Mouse (Mus musculus): ENCODE measurements around the gene Sstr5. TPM values are rescaled to one million over a fixed set of nuclear protein-coding genes. Genes with fewer than 3 reads are reported as not detected.
A peak's percentile ranks its signal among the peaks of the same experiment; 100 is the strongest.

Sstr5 gene
- polyA plus RNA-seq, 1 experiment from 2014 or later = 0.16 TPM

DNA sequence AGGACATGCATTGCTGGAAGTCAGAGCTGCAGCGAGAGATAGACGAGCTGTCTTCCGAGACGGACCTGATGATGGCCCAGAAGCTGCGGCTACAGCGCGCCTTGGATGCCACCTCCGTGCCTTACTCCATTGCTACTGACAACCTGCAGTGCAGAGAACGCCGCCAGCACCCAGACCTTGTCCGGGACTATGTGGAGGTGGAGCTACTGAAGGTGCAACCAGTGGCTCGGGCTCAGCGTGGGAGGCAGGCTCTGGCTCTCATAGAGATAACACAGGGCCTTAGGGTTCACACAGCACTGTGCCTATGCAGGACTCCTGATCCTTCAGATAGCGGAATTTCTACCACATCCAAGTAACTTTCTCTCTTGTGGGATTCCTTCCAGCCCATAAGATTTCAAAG is 25.0 kb downstream of the Sstr5 start:
- H3K4me1 ChIP-seq (ENCODE audit: control insufficient read depth in 2 of 2, insufficient read depth in 2 of 2, low read length in 2 of 2) = peaks cover 30 to 44% of the 10 kb centered on the region in 2 experiments
- H3K4me2 ChIP-seq (ENCODE audit: low read length) = peak overlapping the region; percentile 51
- H3K27me3 ChIP-seq (ENCODE audit: control insufficient read depth, insufficient read depth, low read length) = peaks cover 20% of the 10 kb centered on the region; the same call in 1 of the 2 replicates
- no peak overlapping the region for H3K27ac ChIP-seq (replicated peaks in 1 of 2; ENCODE audit: control insufficient read depth in 1 of 2, insufficient read depth in 1 of 2, low read depth in 2 of 2, low read length in 2 of 2)
- no peaks in the 10 kb centered on the region for H3K9me3 ChIP-seq (ENCODE audit: control insufficient read depth, low read length)
- 0 out of 4 replicates have a peak overlapping the region, but pooled peaks of 1 of the 2 experiments have one; percentile 2 for H3K4me3 ChIP-seq (ENCODE audit: control insufficient read depth in 1 of 2, insufficient read depth in 1 of 2, low read depth in 1 of 2, low read length in 2 of 2)
- no peak for ATAC-seq (ENCODE audit: insufficient number of reproducible peaks, insufficient read depth, low FRiP score, low read depth)
- H3K36me3 ChIP-seq (ENCODE audit: control insufficient read depth, insufficient read depth, low read length) = no peaks in the 10 kb centered on the region
- H3K9ac ChIP-seq (ENCODE audit: low read length) = no peak overlapping the region
- WGBS = 28% methylated on average over 14 of the region's 14 CpGs

- Histone ChIP-seq H3K36me3 (ENCODE audit: control insufficient read depth, insufficient read depth, low read length) (no peaks in the 10 kb centered on the region), H3K4me3 (ENCODE audit: control insufficient read depth in 1 of 2, insufficient read depth in 1 of 2, low read depth in 1 of 2, low read length in 2 of 2) (0 out of 4 replicates have a peak overlapping the region, but pooled peaks of 1 of the 2 experiments have one; percentile 2), H3K27ac (replicated peaks in 1 of 2; ENCODE audit: control insufficient read depth in 1 of 2, insufficient read depth in 1 of 2, low read depth in 2 of 2, low read length in 2 of 2) (no peak overlapping the region), H3K9me3 (ENCODE audit: control insufficient read depth, low read length) (no peaks in the 10 kb centered on the region), H3K4me2 (ENCODE audit: low read length) (peak overlapping the region; percentile 51), H3K27me3 (ENCODE audit: control insufficient read depth, insufficient read depth, low read length) (peaks cover 19% of the 10 kb centered on the region; the same call in 1 of the 2 replicates), H3K4me1 (ENCODE audit: control insufficient read depth in 2 of 2, insufficient read depth in 2 of 2, low read length in 2 of 2) (peaks cover 28 to 43% of the 10 kb centered on the region in 2 experiments), H3K9ac (ENCODE audit: low read length) (no peak overlapping the region)
- WGBS = 29% methylated on average over 8 of the region's 8 CpGs
- ATAC-seq (ENCODE audit: insufficient number of reproducible peaks, insufficient read depth, low FRiP score, low read depth) = no peak
These were observed 25.7 kb downstream of the Sstr5 start for GRCm38 (mm10) chr17:25471418-25471817.

DNA sequence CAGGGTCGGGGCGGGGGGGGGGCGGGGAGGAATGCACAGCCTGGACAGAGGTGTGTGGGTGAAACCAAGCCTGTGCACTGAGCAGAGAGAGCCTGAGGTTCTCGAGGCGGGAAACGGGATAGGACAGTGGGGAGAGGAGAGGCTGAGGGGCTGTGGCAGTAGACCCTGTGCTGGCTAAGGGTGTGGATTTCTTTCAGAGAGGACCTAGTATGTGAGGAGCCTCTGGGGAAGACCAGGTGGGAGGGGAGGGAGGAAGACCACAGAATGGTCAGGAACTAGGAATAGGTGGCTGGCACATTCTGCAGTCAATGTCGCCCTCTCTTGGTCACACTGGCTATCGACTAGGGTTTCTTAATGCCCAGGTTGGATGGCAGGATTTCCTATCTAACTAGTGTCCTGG is 27.3 kb downstream of the Sstr5 start:
- 0 out of 2 replicates have a peak, but pooled peaks have one; percentile 1 for ATAC-seq (ENCODE audit: insufficient number of reproducible peaks, insufficient read depth, low FRiP score, low read depth)
- H3K4me2 ChIP-seq (ENCODE audit: low read length) = no peak overlapping the region
- no peak overlapping the region for H3K27ac ChIP-seq (replicated peaks in 1 of 2; ENCODE audit: control insufficient read depth in 1 of 2, insufficient read depth in 1 of 2, low read depth in 2 of 2, low read length in 2 of 2)
- no peaks in the 10 kb centered on the region for H3K9me3 ChIP-seq (ENCODE audit: control insufficient read depth, low read length)
- H3K36me3 ChIP-seq (ENCODE audit: control insufficient read depth, insufficient read depth, low read length) = no peaks in the 10 kb centered on the region
- H3K4me3 ChIP-seq (ENCODE audit: control insufficient read depth in 1 of 2, insufficient read depth in 1 of 2, low read depth in 1 of 2, low read length in 2 of 2) = no peak overlapping the region
- WGBS = 24% methylated on average over 8 of the region's 8 CpGs
- peaks cover 5% of the 10 kb centered on the region; the same call in 1 of the 2 replicates for H3K27me3 ChIP-seq (ENCODE audit: control insufficient read depth, insufficient read depth, low read length)
- peaks cover 32 to 46% of the 10 kb centered on the region in 2 experiments for H3K4me1 ChIP-seq (ENCODE audit: control insufficient read depth in 2 of 2, insufficient read depth in 2 of 2, low read length in 2 of 2)
- no peak overlapping the region for H3K9ac ChIP-seq (ENCODE audit: low read length)

DNA sequence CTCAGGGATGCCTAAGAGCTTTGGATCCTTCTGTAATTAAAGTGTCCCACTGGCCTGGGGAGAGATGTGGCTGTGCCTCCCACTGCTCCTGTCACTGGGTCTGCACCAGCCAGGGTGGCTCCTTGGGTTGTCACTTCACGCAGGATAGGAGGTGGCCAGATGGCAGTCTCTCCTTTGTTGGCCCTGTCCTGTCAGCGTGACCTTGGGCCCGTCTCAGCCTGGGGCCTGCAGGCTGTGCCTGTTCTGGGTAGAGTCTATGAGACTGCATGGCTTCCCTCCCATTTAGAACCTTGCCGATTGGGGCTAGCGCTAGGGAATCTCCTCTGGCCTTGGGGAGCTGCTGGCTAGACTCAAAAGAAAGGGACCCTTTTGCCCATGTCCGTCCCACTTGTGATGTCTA is 28.8 kb downstream of the Sstr5 start:
- Histone ChIP-seq H3K27ac (replicated peaks in 1 of 2; ENCODE audit: control insufficient read depth in 1 of 2, insufficient read depth in 1 of 2, low read depth in 2 of 2, low read length in 2 of 2) (peak overlapping the region; percentile 47 to 64), H3K27me3 (ENCODE audit: control insufficient read depth, insufficient read depth, low read length) (peaks cover 4% of the 10 kb centered on the region; the same call in 1 of the 2 replicates), H3K9ac (ENCODE audit: low read length) (peak overlapping the region; percentile 21; the same call in 1 of the 2 replicates), H3K4me1 (ENCODE audit: control insufficient read depth in 2 of 2, insufficient read depth in 2 of 2, low read length in 2 of 2) (peaks cover 45 to 57% of the 10 kb centered on the region in 2 experiments), H3K36me3 (ENCODE audit: control insufficient read depth, insufficient read depth, low read length) (no peaks in the 10 kb centered on the region), H3K4me2 (ENCODE audit: low read length) (no peak overlapping the region), H3K4me3 (ENCODE audit: control insufficient read depth in 1 of 2, insufficient read depth in 1 of 2, low read depth in 1 of 2, low read length in 2 of 2) (no peak overlapping the region), H3K9me3 (ENCODE audit: control insufficient read depth, low read length) (no peaks in the 10 kb centered on the region)
- WGBS = 33% methylated on average over 6 of the region's 6 CpGs
- no peak for ATAC-seq (ENCODE audit: insufficient number of reproducible peaks, insufficient read depth, low FRiP score, low read depth)

DNA sequence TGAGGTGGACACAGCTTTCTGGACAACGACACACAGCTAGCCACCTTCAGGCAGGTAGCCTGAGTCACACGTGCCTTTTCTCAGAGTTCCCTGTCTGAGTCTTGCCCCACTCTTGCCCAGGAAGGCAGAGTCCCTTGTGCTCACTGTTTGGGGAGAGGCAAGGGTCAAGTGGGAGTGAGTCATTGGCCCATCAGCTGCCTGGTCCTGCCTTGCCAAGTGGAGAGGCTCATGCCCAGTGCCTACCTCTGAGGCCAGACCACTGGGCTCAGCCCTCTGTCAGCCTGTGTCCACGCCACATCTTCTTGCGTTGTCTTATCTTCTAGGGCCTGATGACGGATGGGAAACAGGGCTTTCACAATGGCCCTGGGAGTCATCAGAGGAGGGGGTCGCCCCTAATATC is 29.3 kb downstream of the Sstr5 start:
- Histone ChIP-seq H3K27me3 (ENCODE audit: control insufficient read depth, insufficient read depth, low read length) (peaks cover 4% of the 10 kb centered on the region; the same call in 1 of the 2 replicates), H3K4me3 (ENCODE audit: control insufficient read depth in 1 of 2, insufficient read depth in 1 of 2, low read depth in 1 of 2, low read length in 2 of 2) (no peak overlapping the region), H3K27ac (replicated peaks in 1 of 2; ENCODE audit: control insufficient read depth in 1 of 2, insufficient read depth in 1 of 2, low read depth in 2 of 2, low read length in 2 of 2) (peak overlapping the region; percentile 10 to 47; a peak in 1 of 4 replicates), H3K9ac (ENCODE audit: low read length) (no peak overlapping the region), H3K4me1 (ENCODE audit: control insufficient read depth in 2 of 2, insufficient read depth in 2 of 2, low read length in 2 of 2) (peaks cover 50 to 62% of the 10 kb centered on the region in 2 experiments), H3K36me3 (ENCODE audit: control insufficient read depth, insufficient read depth, low read length) (no peaks in the 10 kb centered on the region), H3K9me3 (ENCODE audit: control insufficient read depth, low read length) (no peaks in the 10 kb centered on the region), H3K4me2 (ENCODE audit: low read length) (no peak overlapping the region)
- ATAC-seq (ENCODE audit: insufficient number of reproducible peaks, insufficient read depth, low FRiP score, low read depth) = no peak
- WGBS = 13% methylated on average over 6 of the region's 6 CpGs

- H3K27ac ChIP-seq (replicated peaks in 1 of 2; ENCODE audit: control insufficient read depth in 1 of 2, insufficient read depth in 1 of 2, low read depth in 2 of 2, low read length in 2 of 2) = 0 out of 4 replicates have a peak overlapping the region, but pooled peaks of 1 of the 2 experiments have one; percentile 5
These were observed 30.8 kb downstream of the Sstr5 start for GRCm38 (mm10) chr17:25466257-25466656.

GRCm38 (mm10) chr17:25464091-25464490 is 33.0 kb downstream of the Sstr5 start:
- peaks cover 52 to 60% of the 10 kb centered on the region in 2 experiments for H3K4me1 ChIP-seq (ENCODE audit: control insufficient read depth in 2 of 2, insufficient read depth in 2 of 2, low read length in 2 of 2)
- H3K4me2 ChIP-seq (ENCODE audit: low read length) = no peak overlapping the region; the same call in 1 of the 2 replicates
- H3K9ac ChIP-seq (ENCODE audit: low read length) = no peak overlapping the region
- peak overlapping the region; percentile 97 to 99 for H3K27ac ChIP-seq (replicated peaks in 1 of 2; ENCODE audit: control insufficient read depth in 1 of 2, insufficient read depth in 1 of 2, low read depth in 2 of 2, low read length in 2 of 2)
- H3K27me3 ChIP-seq (ENCODE audit: control insufficient read depth, insufficient read depth, low read length) = no peaks in the 10 kb centered on the region
- no peaks in the 10 kb centered on the region for H3K9me3 ChIP-seq (ENCODE audit: control insufficient read depth, low read length)
- ATAC-seq (ENCODE audit: insufficient number of reproducible peaks, insufficient read depth, low FRiP score, low read depth) = no peak
- WGBS = 28% methylated on average over 4 of the region's 4 CpGs
- H3K4me3 ChIP-seq (ENCODE audit: control insufficient read depth in 1 of 2, insufficient read depth in 1 of 2, low read depth in 1 of 2, low read length in 2 of 2) = no peak overlapping the region
- H3K36me3 ChIP-seq (ENCODE audit: control insufficient read depth, insufficient read depth, low read length) = no peaks in the 10 kb centered on the region

More at GRCm38 (mm10) chr17:25466257-25466656, 30.8 kb downstream of the Sstr5 start:
- Histone ChIP-seq H3K36me3 (ENCODE audit: control insufficient read depth, insufficient read depth, low read length) (no peaks in the 10 kb centered on the region), H3K4me3 (ENCODE audit: control insufficient read depth in 1 of 2, insufficient read depth in 1 of 2, low read depth in 1 of 2, low read length in 2 of 2) (no peak overlapping the region), H3K9me3 (ENCODE audit: control insufficient read depth, low read length) (no peaks in the 10 kb centered on the region), H3K4me1 (ENCODE audit: control insufficient read depth in 2 of 2, insufficient read depth in 2 of 2, low read length in 2 of 2) (peaks cover 53 to 63% of the 10 kb centered on the region in 2 experiments), H3K27me3 (ENCODE audit: control insufficient read depth, insufficient read depth, low read length) (no peaks in the 10 kb centered on the region), H3K4me2 (ENCODE audit: low read length) (no peak overlapping the region), H3K9ac (ENCODE audit: low read length) (no peak overlapping the region)
- ATAC-seq (ENCODE audit: insufficient number of reproducible peaks, insufficient read depth, low FRiP score, low read depth) = no peak
- WGBS = 42% methylated on average over 2 of the region's 2 CpGs

Measured in heart, embryonic 14.5 days (tissue).